Mouse (Mus musculus) cerebellum, adult 11-12 months (tissue): ENCODE measurements around the gene Cd300a.
A peak's percentile ranks its signal among the peaks of the same experiment; 100 is the strongest.

ENCODE experiments used
- DNase-seq: peaks from one replicate; pipeline ENCODE4 v3.0.0; 2022

The Cd300a gene

DNA sequence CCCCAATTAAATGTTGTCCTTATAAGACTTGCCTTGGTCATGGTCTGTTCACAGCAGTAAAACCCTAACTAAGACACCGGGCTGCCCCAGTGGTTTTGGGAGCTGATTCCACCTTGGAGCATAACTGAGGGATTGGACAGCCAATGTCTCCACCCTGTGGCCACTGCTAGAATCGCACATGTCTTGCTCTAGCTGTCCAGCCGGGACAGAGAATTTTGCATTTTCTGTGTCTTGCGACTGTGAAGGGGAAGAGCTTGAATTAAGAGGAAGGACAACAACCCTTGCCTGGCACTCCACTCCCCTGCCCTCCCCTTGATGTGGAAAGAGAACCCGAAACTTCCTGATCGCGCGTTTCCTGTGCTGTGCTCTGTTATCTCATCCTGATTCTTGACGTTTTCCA lies 23.0 kb downstream of the Cd300a start:
- DNase-seq = peak; percentile 75

- DNase-seq = no peak
Measured at GRCm38 (mm10) chr11:114914978-114915377, 25.1 kb downstream of the Cd300a start.

DNA sequence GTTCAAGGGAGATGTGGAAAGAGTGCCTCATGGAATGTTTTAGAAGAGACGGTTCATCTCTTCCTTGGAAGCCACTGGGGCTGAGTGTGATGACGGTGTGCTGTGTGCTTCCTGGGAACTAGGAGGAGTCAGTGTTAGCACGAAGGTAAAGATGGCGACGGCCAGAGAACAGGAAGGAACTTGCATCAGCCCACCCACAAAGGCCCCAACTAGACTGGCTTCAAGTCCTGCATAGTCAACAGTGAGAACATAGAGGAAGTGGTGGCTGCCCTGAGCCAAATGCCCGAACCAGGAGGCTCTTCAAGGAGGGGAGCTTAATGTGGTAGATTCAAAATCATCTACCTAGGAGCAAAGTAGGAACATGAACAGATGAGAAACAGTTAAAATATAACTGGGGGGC lies 27.3 kb downstream of the Cd300a start:
- DNase-seq = no peak

- peak; percentile 79 for DNase-seq
Measured at GRCm38 (mm10) chr11:114922439-114922838, 32.6 kb downstream of the Cd300a start.

- DNase-seq = no peak
Measured at GRCm38 (mm10) chr11:114923961-114924360, 34.1 kb downstream of the Cd300a start.

DNA sequence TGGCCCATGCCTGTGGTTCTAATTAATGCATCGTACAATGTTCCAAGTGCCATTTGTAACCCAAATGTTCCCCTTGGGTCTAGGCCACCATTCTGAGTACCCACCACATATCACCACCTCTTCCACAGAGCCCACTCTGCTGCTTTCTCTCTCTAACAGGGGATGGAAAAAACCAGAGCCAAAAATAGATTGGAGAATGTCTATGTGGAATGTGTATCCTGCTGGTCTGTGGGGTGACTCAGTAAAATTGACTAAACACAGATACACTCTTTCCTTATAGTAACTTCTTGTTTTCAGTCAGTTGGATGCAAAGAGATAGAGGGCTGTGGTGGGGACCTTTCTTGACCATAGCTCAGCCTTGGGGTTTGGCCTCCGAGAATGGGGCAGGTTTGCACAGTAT lies 39.7 kb downstream of the Cd300a start:
- no peak for DNase-seq

- DNase-seq = no peak
Measured at GRCm38 (mm10) chr11:114931041-114931440, 41.2 kb downstream of the Cd300a start.

DNA sequence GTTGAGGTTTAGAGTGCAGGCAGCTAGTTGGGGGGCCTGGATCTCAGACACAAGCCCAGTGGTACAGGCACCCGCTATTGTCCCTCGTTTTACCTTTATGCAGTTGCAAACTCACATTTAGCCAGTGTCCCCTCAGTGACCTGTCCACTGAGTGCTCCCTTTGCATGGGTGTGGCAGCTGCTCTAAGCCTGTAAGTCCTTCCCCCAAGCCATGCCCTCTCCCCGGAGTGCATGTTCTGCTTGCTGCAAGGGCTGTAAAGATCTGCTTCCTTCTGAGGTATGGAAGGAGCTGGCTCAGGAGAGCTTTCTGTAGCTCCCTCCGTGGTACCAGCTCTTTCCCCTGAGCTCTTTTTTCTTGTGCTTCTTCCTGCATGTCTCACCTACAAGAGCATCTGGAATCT lies 43.8 kb downstream of the Cd300a start:
- no peak for DNase-seq

GRCm38 (mm10) chr11:114934144-114934543 lies 44.3 kb downstream of the Cd300a start, which contains the start of gene Cd300lb:
Gene Cd300lb, minus strand, starts transcription at chr11:114934386.
- peak; percentile 29 for DNase-seq
